Mouse (Mus musculus): ENCODE results near the gene Akr1d1.

DNA sequence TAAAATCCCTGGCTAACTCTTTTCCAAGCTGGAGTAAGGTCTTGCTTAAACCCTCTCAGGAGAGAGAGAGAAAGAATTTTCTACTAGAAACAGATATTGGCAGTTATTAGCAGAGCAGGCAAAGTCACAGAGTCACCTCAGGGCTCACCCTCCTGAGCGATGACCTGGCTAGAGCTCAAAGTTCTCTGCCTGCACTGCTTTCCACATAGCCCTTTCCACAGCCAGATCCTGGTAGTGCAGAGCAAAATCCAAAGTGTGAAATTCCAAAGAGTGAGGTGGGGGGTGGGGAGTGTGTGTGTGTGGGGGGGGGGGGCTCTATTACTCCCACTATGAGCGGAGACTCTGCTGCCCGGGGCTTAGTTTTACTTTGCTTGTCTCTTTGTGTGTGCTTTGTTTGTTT lies 10.1 kb downstream of the Akr1d1 start:
- TF ChIP-seq CTCF (IDR thresholded peaks at IDR 0.05; ENCODE audit: low read depth, low read length) (no peak), POLR2A (IDR thresholded peaks at IDR 0.05; ENCODE audit: borderline replicate concordance, low read depth, low read length) (no peak)

Data from bone marrow macrophage, adult 2 months (primary cell).